Mouse (Mus musculus) embryo, embryonic 10.5 days (tissue): ENCODE data around the gene Gphb5.
A peak's percentile ranks its signal among the peaks of the same experiment; 100 is the strongest.
"Not testable (repeated sequence)": the region's sequence is repeated elsewhere in the genome, so short reads cannot be mapped to it uniquely, and the experiment has no call there.

Experiments
- DNase-seq: peaks from one replicate; pipeline ENCODE4 v3.0.0-alpha.2; 2015; ENCODE audit warnings: low spot score

The Gphb5 gene

GRCm38 (mm10) chr12:75416681-75417080 is at the start of gene Gphb5:
Gene Gphb5 (minus strand): TSS chr12:75416781.
- no peak for DNase-seq

- no peak for DNase-seq
Measured at GRCm38 (mm10) chr12:75466206-75466605, 49.6 kb upstream of the Gphb5 start.

- peak; percentile 55 for DNase-seq
Measured at GRCm38 (mm10) chr12:75464016-75464769, 47.6 kb upstream of the Gphb5 start.

GRCm38 (mm10) chr12:75460561-75460960 is 44.0 kb upstream of the Gphb5 start:
- DNase-seq = no peak

GRCm38 (mm10) chr12:75459656-75460055 is 43.1 kb upstream of the Gphb5 start:
- no peak for DNase-seq

GRCm38 (mm10) chr12:75453441-75453840 is 36.9 kb upstream of the Gphb5 start:
- no peak for DNase-seq

- peak; percentile 34 for DNase-seq
Measured at GRCm38 (mm10) chr12:75453027-75453426, 36.4 kb upstream of the Gphb5 start.

- DNase-seq = no peak
Measured at GRCm38 (mm10) chr12:75450592-75450991, 34.0 kb upstream of the Gphb5 start.

- no peak for DNase-seq
Measured at GRCm38 (mm10) chr12:75450011-75450410, 33.4 kb upstream of the Gphb5 start.

GRCm38 (mm10) chr12:75449475-75449966 is 32.9 kb upstream of the Gphb5 start:
- no peak for DNase-seq

- DNase-seq = no peak
Measured at GRCm38 (mm10) chr12:75448921-75449320, 32.3 kb upstream of the Gphb5 start.

GRCm38 (mm10) chr12:75446245-75446644 is 29.7 kb upstream of the Gphb5 start:
- DNase-seq = no peak

- not testable (repeated sequence) for DNase-seq
Measured at GRCm38 (mm10) chr12:75432400-75432799, 15.8 kb upstream of the Gphb5 start.

GRCm38 (mm10) chr12:75429685-75430396 is 13.3 kb upstream of the Gphb5 start:
- no peak for DNase-seq

- DNase-seq = no peak
Measured at GRCm38 (mm10) chr12:75428719-75429118, 12.1 kb upstream of the Gphb5 start.

- no peak for DNase-seq
Measured at GRCm38 (mm10) chr12:75425882-75426281, 9.3 kb upstream of the Gphb5 start.

- DNase-seq = no peak
Measured at GRCm38 (mm10) chr12:75424817-75425216, 8.2 kb upstream of the Gphb5 start.

- DNase-seq = peak; percentile 5
Measured at GRCm38 (mm10) chr12:75424359-75424758, 7.8 kb upstream of the Gphb5 start.

GRCm38 (mm10) chr12:75414991-75415390 is 1.6 kb downstream of the Gphb5 start:
- DNase-seq = peak; percentile 13

- DNase-seq = no peak
Measured at GRCm38 (mm10) chr12:75412964-75413363, 3.6 kb downstream of the Gphb5 start.

GRCm38 (mm10) chr12:75397077-75397476 is 19.5 kb downstream of the Gphb5 start:
- DNase-seq = peak; percentile 28

- DNase-seq = no peak
Measured at GRCm38 (mm10) chr12:75396616-75397015, 20.0 kb downstream of the Gphb5 start.
